In genomic region chr2:65117859-65118258, GRCm38 (mm10) we compare ENCODE assay signal across 10 mouse cellular contexts.
"Had no signal": no experiment of that assay in that cellular context is flagged by ENCODE, and none has a peak within 500 bp of the region (broad histone marks: within the 10 kb centered on the region; RNA-seq: fewer than 3 reads in every experiment).

No protein-coding gene starts in this region.

- H3K4me1 ChIP-seq: midbrain, embryonic 13.5 days; stomach, embryonic 15.5 days had no signal

- H3K4me2 ChIP-seq: limb, embryonic 13.5 days; midbrain, embryonic 13.5 days; stomach, embryonic 15.5 days had no signal

- H3K9me3 ChIP-seq: limb, embryonic 13.5 days; midbrain, embryonic 13.5 days; stomach, embryonic 15.5 days had no signal

- DNase-seq: kidney, postnatal 36 days; left cerebral cortex, postnatal 4 days; lung, postnatal 36 days; right cerebral cortex, postnatal 14 days; thymus, adult 2 months; thymus, postnatal 25 days had no signal

- H3K9ac ChIP-seq: limb, embryonic 13.5 days; liver, embryonic 14.5 days; midbrain, embryonic 13.5 days; stomach, embryonic 15.5 days had no signal

- H3K27me3 ChIP-seq: limb, embryonic 13.5 days; midbrain, embryonic 13.5 days; stomach, embryonic 15.5 days had no signal

- H3K27ac ChIP-seq: limb, embryonic 13.5 days; liver, embryonic 14.5 days; midbrain, embryonic 13.5 days; stomach, embryonic 15.5 days had no signal

- H3K36me3 ChIP-seq: limb, embryonic 13.5 days; midbrain, embryonic 13.5 days; stomach, embryonic 15.5 days had no signal

- H3K4me3 ChIP-seq: limb, embryonic 13.5 days; midbrain, embryonic 13.5 days; stomach, embryonic 15.5 days had no signal

- ATAC-seq: midbrain, embryonic 13.5 days had no signal
